Mouse (Mus musculus): ENCODE measurements at regions not wholly inside any gene's neighbourhood (a gene's known extent, or its start where the extent isn't known, plus 50 kb on each side); places are given as distances from the start of the nearest gene placed in this dataset.

DNA sequence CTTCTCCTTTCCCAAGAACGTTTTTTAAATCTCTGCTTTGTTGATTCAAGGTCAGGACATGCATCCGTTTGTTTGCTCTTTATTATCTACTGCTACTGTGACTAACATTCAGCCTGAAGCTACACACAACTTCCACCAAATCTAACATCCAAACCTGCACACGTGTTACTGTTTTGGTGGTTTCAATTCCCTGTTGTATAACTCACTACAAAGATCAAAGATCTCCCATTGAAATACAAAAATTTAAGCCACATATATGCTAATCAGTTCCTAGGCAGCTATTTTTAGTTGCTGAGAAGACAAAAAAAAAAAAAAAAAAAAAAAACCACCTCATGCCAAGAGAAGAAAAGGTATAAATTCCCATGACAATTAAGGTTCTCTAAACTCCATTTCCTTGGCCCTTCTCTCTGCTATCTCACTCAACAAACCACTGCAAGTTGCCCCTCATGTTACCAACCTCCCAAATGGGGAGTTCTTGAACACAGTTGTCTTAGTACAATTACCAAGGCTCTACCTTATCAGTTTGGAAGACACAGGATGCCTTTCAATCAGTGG, 312.0 kb upstream of the Meis1 start:
- TF ChIP-seq POLR2A (IDR thresholded peaks at IDR 0.05; ENCODE audit: low read depth, low read length) (no peak), CTCF (IDR thresholded peaks at IDR 0.05; ENCODE audit: borderline replicate concordance, insufficient read depth, low read length) (no peak)

All from embryonic fibroblast, embryonic 13.5 days (primary cell).